Mouse (Mus musculus) CH12.LX (cell line): ENCODE results near the gene Ankrd35.

Experiments
- CTCF ChIP-seq, 2 experiments: IDR thresholded peaks in 1 of 2; conservative IDR thresholded peaks in 1 of 2; 2 replicates each; pipeline ENCODE4 v1.5.1; 2011 to 2012; ENCODE audit warnings: low read depth in 2 of 2, low read length in 2 of 2, improper control_type of control experiment in 1 of 2, inconsistent platforms in 1 of 2, mild to moderate bottlenecking in 1 of 2, moderate library complexity in 1 of 2
- GABPA ChIP-seq: IDR thresholded peaks from 2 replicates; pipeline ENCODE4 v1.6.1; 2012; ENCODE audit warnings: low read depth, low read length, improper control_type of control experiment, inconsistent platforms; ENCODE audit not compliant: insufficient replicate concordance
- MAFK ChIP-seq: IDR thresholded peaks from 2 replicates; pipeline ENCODE4 v1.6.1; 2011; ENCODE audit warnings: low read length, improper control_type of control experiment; ENCODE audit not compliant: insufficient replicate concordance
- MAX ChIP-seq: IDR thresholded peaks from 2 replicates; pipeline ENCODE4 v1.6.1; 2011; ENCODE audit warnings: low read length, improper control_type of control experiment
- MEF2A ChIP-seq: IDR thresholded peaks from 2 replicates; pipeline ENCODE4 v1.6.1; 2014; ENCODE audit warnings: low read depth, mild to moderate bottlenecking, inconsistent platforms, low read length, improper control_type of control experiment, borderline replicate concordance
- NRF1 ChIP-seq: IDR thresholded peaks from 2 replicates; pipeline ENCODE4 v1.6.1; 2014; ENCODE audit warnings: low read depth, mild to moderate bottlenecking, inconsistent platforms, low read length, improper control_type of control experiment, moderate library complexity
- POLR2A ChIP-seq: IDR thresholded peaks from 2 replicates; pipeline ENCODE4 v1.6.1; 2011; ENCODE audit warnings: low read depth, mild to moderate bottlenecking, improper control_type of control experiment, low read length
- SIN3A ChIP-seq: IDR thresholded peaks from 2 replicates; pipeline ENCODE4 v1.6.1; 2012; ENCODE audit warnings: low read length, improper control_type of control experiment, inconsistent platforms
- USF2 ChIP-seq: conservative IDR thresholded peaks from 2 replicates; pipeline ENCODE4 v1.6.1; 2011; ENCODE audit warnings: low read depth, low read length, improper control_type of control experiment

GRCm38 (mm10) chr3:96683496-96683895 is 13.6 kb downstream of the Ankrd35 start:
- TF ChIP-seq SIN3A (peak; percentile 58; the same call in 1 of the 2 replicates), CTCF (conservative IDR thresholded peaks at IDR 0.05 in 1 of 2, IDR thresholded peaks at IDR 0.05 in 1 of 2; ENCODE audit: low read depth in 2 of 2, low read length in 2 of 2) (0 out of 4 replicates have a peak, but pooled peaks of 1 of the 2 experiments have one; percentile 6), MEF2A (peak; percentile 80), MAFK (0 out of 2 replicates have a peak, but pooled peaks have one; percentile 32), POLR2A (no peak), GABPA (no peak), MAX (no peak), NRF1 (0 out of 2 replicates have a peak, but pooled peaks have one; percentile 6), USF2 (no peak)
